Mouse (Mus musculus): ENCODE results near the gene F5.
A peak's percentile ranks its signal among the peaks of the same experiment; 100 is the strongest.

F5 gene

DNA sequence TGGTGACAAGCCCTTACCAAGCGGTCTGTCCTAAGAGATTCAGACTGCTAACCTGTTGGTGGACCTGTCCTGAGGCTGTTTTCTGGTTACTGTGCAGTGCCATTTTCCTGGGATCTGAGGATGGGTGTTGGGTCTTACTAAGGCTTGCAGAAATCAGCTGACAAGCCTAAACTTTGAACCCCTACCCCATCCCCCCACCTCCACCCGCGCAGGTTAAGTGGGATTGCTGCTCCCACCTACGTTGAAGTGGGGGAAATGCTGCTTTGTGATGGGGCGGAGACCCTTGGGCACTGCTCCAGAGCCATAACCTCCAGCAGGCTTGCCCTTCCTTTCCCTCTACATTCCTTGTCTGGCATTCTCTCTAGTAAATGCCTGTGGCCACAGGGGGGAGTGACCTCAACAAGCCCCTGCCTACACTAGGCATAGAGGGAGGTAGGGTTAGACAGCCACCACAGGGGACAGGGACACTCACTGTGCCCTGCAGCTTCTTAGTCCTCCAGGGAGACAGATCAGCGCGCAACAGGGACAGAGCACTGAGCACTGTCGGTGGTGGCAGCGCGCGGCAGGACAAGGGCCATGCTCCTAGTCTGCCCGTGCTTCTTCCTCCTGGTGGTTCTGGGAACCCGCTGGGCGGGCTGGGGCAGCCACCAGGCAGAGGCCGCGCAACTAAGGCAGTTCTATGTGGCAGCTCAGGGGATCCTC, at the start of gene F5:
Gene F5, plus strand, starts transcription at position 452 of the 702 bp plus-strand sequence.
- peak in 1 of 2 experiments; percentile 63 for DNase-seq (ENCODE audit: inconsistent age in 2 of 2, low spot score in 1 of 2)

DNA sequence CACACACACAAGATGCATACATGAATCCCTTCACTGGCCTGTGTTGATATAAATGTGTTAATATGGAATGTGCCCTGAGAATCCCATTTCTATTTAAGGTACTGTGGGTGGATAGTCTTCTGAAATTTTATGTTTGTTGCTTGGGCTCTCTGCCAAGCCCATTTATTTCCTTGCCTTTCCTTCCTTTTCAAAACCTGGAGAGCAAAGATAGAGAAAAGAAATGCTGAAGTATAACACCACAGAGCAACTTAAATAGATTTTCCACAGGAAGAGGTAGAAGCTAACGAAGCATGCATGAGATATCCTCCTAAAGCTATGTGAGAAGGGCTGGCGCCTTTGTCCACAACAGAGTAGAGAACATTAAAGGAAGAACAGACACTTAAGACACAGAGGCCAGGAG, 41.9 kb upstream of the F5 start:
- no peak for DNase-seq (ENCODE audit: inconsistent age in 2 of 2, low spot score in 1 of 2)

DNA sequence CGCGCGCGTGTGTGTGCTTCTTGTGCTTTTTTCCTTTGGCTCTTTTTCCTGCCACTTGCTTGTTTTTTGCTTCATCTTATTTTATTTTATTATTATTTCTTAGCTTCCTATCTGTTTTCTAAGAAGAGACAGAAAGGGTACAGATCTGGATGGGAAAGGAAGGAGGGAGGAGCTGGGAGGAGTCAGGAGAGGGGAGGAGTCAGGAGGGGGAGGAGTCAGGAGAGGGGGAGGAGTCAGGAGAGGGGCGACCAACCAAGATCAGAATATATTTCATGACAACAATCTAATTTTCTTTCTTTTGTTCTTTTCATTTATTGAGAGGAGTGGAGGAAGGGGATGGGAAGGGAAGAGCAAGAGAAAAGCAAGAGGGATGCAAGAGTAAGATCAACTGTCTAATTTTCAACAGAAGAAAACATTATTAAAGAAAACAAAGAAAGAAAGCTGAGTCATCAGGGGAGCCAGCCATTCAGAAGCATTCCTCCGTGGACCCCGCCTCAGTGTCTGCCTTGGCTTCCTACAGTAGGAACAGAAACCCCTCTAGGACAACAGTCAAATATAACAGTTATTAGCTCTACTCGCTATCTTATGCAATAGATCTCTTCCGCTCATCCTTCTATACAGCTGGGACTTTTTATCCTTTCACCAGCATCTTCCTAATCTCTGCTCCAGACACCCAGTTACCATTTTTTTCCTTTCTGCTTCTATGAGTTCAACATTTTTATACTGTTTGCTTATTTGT, 40.9 kb upstream of the F5 start:
- DNase-seq (ENCODE audit: inconsistent age in 2 of 2, low spot score in 1 of 2): no peak

DNA sequence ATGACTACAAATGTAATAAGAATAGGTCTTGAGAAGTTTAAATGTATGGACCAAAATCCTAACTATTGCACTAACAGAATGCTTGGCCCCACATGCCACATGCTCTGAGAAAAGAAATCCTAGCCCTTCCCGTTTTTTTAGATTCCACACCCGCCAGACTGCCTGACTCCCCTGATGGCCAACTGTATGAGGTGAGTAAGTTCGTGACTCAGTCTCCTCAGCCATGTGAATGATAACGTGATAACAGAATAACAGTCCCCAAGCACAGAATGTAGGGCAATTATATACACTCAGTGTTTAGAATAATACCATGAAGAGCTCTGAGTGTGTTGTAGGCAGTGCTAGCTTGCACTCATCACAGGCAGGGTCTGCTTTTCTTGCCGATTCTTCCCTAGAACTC, 37.4 kb upstream of the F5 start:
- DNase-seq (ENCODE audit: inconsistent age in 2 of 2, low spot score in 1 of 2): no peak

DNA sequence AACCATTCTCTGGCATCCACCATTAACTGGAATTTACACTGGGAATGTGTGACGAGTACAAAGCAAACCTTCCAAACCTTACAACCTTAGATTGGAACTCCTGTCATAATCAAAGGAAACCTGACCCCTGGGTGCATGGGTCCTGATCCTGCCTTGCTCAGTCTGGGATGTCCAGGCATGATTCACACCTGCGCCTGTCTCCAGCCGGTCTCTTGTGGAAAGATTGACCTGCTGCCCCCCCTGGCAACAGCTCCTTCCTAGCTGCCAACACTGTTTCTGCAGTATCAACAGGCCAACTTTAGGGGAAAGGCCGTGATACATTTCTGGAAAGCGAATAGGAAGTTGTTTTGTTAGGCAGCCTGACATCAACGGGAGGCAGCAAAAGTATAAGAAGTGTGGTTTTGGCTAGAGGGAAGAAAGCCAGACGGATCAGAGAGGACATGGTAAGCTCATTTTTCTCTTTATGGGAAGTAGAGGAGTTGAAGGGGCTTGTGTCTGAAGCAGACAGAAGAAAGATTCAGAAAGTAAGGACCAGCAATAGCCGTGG, 36.6 kb upstream of the F5 start, which contains the start of gene Selp:
Gene Selp, plus strand, starts transcription at position 318 of the 547 bp plus-strand sequence.
- DNase-seq (ENCODE audit: inconsistent age in 2 of 2, low spot score in 1 of 2): no peak

DNA sequence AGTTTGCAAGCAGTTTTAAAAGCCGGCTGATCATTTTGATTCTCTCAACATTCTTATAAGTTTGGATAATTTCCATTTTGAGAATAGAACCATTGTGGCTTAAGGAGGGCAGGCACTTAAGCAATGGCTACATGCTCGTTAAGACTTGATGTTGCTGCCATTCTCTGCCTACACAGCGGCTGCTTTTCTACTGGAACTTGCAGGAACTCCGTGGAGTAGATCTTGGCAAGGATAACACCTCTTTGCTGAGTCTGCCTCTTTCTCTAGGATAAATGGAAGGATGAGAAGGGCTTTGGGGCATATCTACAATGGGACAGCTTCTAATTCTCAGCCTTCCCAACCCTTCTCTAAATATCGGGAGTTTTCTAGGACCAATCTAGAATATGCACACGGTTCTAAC, 36.0 kb upstream of the F5 start:
- no peak for DNase-seq (ENCODE audit: inconsistent age in 2 of 2, low spot score in 1 of 2)

DNA sequence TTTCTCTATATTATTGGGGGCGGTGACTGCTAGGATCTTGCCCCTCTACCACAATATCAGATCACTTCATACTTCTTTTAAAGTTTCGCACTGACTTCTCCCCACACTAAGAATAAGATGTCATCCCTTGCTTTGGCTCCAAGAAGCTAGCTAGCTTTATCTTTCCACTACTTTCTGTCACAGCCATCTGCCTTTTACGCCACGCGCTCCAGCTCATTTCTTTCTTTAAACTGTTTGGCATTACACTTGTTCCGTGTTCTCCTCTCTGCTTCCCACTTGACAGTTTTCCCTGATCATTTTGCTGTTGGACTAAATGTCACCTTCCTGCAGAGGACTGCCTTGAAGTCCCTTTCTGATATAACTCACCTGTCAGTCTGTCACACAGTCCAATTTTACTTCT, 33.8 kb upstream of the F5 start:
- DNase-seq (ENCODE audit: inconsistent age in 2 of 2, low spot score in 1 of 2): no peak

DNA sequence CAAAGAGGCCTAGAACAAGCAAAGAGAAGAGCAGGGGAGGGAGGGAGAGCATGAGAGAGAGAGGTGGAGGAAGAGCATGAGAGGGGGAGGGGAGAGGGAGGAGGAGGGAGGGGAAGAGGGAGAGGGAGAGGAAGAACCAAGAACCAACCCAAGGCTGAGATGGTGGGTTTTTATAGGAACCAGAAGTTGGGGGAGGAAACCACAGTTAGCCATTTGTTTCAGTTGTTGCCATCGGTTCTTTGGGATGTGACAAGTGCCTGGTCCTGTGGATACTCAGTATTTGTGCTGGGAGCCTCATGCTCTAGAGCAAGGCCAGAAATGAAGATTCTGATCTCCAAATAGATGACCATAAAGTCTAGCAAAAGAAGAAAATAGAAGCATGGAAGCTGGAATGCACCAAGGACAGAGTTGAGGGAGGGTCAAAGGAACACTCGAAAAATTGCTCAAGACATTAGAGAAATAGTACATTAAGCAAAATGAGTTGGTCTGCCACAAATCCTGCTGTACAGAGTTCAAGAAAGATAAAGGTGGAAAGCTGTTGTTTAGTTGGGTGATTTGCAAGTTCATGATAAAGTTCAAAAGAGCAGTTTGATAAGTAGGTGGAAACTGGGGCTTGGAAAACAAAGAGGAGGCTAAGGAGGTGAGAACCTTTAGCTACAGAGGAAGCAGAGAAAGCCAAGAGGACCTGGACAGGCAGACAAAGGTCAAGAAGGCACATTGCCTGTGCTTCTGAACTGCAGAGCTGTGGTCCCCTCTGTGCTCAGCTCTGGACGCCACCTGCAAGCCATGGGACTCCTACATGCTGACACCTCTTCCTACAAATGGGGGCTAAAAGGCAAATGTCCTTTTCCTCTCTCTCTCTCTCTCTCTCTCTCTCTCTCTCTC, 31.5 kb upstream of the F5 start:
- no peak for DNase-seq (ENCODE audit: inconsistent age in 2 of 2, low spot score in 1 of 2)

DNA sequence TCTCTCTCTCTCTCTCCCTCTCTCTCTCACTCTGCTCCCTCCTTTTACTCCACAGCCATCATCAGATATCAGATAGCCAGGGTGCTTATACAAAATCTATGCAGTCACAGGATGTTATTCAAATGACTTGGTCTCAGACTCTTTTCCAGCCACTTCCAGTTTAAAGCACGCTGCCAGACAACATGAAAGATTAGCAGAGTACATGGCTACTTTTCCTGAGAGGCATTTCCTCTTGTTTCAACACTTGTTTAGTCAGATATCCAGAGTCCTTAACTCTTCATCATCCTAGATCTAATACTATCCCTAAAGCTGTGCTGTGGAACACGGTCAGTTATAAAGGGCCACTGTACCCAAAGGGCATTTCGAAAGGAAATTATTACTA, 30.9 kb upstream of the F5 start:
- DNase-seq (ENCODE audit: inconsistent age in 2 of 2, low spot score in 1 of 2): no peak

DNA sequence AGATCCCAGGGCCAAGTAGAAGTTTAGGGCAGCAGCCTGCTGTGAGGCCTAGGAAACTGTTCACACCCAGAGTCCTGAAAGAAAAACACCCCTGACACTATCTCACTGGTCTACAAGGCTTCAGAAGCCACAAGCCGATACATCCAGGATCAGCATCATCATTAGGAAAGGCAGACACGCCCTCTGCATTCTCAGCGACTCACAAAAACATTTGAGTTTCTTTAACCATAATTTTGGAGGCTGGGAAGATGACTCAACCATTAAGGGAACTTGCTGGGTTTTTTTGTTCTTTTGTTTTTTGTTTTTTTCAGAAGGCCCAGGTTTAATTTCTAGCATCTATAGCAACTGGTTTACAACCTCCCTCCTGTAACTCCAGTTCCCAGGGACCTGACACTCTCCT, 27.8 kb upstream of the F5 start:
- no peak for DNase-seq (ENCODE audit: inconsistent age in 2 of 2, low spot score in 1 of 2)

DNA sequence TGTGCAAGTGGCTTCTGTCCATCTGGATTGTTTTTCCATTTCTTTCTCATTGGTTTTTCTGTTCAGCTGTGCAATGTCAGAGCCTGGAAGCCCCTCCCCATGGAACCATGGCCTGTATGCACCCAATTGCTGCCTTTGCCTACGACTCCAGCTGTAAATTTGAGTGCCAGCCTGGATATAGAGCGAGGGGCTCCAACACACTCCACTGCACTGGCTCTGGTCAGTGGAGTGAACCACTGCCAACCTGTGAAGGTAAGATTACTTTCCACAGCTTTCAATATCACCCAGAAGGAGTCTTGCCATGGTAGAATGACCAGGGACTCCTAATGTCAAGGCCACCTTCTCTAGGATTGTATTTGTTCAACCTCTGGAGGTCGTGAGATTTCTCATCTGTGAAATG, 21.6 kb upstream of the F5 start:
- no peak for DNase-seq (ENCODE audit: inconsistent age in 2 of 2, low spot score in 1 of 2)

DNA sequence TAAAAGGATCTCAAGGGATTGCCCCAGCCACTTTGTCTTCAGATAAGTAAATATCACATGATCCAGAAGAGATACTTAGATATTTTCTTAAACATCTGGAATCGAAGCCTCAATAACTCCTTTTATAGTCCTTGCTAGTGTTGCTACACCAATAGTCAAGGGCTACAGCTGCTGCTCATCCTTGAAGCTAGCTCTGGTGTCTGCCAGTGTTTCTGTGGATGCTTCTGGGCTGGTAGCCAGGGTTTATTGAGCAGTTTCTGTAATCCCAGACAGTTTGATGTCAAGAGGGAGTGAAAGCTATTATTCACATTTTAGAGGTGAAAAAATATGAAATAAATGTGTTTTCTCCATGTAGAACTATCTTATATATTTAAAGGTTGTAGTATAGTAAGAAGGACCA, 19.0 kb upstream of the F5 start:
- no peak for DNase-seq (ENCODE audit: inconsistent age in 2 of 2, low spot score in 1 of 2)

DNA sequence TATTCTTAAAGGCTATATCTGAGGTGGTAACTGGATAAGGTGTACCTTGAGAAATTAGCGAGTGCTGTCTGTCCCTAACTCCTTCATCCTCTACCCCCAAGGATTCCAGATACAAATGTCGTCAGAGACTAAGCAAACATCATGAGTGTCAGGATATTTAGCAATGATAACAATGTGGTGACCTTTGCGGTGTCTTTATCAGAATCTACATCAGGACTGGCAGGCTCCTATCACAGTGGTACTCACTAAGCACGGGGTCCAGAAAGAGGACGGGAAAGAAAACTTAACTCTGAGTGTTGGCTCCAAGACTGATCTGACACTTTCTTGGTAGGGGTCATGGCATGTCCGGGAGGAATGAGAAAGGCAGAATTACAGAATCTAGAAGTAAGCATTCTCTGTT, 17.5 kb upstream of the F5 start:
- DNase-seq (ENCODE audit: inconsistent age in 2 of 2, low spot score in 1 of 2): no peak

DNA sequence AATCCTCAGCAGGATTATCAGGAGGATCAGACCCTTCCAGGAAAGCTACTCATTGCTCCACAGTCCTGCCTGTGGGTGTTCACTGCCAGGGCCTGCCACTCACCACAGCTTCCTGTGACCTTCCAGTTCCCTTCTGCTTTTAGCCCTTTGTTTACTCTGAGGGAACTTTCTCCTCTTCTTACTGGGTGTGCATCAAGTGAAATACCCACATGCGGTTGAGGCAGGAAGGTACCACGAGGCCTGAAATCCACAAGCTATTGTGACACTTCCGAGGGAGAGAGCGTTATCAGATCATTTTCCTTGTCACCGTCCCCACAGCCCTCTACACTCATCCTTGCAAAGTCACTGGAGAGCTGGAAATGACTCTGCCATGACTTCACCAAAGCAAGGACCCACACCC, 16.3 kb upstream of the F5 start:
- DNase-seq (ENCODE audit: inconsistent age in 2 of 2, low spot score in 1 of 2): peak in 1 of 2 experiments; percentile 35

DNA sequence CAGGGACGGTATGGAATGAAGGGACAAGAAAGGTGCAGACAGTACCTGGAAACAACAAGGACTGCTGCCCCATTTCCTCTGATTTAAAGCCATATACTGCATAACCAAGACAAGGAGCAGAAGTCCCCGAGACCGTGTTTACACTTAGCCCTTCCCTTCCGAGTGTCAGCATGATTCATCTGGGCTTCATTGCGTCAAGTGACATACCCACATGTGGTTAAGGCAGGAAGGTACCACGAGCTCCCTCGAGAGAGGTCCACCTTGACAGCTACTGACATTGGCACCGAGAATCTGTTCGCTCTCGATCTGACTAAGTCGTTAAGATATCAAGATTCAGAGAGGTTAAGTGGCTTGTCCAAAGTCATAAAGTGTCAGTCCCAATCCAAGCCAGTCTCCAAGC, 15.7 kb upstream of the F5 start:
- DNase-seq (ENCODE audit: inconsistent age in 2 of 2, low spot score in 1 of 2): no peak

DNA sequence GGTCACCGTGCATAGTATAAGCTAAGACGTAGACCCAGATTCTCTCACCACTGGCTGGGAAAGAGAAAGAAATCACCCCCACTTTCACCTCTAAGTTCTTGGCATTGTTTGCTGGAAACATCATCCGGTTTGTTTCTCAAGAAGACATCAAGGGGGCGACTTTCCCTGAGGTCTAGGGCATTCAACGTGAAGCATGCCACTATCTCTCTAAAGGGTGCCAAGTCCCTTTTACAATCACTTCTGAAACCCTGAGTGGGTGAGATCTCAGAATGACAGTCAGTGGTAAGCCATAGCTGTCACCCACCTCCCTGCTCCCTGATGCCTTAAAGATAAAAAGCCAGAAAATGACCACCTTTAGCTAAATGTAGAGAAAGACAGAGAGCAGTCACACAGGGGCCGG, 15.0 kb upstream of the F5 start:
- no peak for DNase-seq (ENCODE audit: inconsistent age in 2 of 2, low spot score in 1 of 2)

DNA sequence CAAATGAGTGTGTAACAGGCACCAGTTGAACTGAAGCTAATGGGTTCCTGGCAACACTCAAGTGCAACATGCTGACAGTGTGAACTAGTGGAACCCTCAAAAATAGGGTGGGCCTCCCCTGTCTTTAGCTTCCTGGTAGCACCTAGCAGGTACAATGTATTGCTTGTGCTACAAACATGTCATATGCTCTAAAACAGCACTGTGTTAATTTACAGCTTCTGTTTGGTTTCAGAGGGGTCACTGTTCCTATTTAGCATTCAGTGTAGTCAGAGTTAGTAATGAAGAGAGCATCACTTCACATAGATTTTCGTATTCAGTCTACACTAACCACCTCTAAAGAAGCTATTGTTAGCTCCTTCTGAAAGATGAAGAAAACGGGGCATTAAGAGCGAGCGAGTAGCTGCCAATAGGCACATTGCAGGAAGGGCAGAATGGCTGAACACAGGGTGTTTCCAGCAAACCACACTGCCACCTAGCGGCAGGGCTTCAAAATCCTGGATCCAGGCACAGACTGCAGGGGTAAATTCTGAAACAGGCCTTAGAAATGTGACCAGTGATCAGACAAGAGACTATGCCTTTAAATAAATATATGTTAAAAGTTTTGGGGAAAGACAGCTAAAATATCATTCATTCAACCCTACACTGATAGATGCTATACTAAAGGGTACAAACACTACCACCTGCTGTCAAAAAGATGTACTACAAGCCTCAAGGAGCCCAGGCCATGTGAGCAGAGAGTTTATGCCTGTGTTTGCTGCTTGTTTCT, 13.1 kb upstream of the F5 start:
- DNase-seq (ENCODE audit: inconsistent age in 2 of 2, low spot score in 1 of 2): peak; percentile 75 to 94

DNA sequence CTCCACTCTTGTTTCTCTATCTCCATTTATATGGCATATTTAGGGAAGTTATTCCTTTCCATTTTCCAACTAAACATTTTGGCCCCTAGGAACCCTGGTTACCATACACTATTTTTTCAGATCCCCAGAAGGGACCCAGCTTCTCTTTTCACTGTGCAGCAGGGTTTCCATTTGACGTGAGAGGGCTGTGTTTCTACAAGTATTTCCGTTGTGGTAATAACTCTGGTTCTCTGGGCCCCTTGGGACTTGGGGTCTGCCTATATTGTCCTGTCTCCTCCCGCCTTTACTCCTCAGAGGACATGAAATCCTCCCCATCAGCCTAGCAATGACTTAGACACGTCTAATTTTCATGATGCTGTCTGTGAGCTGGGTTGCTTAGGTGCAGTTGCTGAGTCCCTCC, 12.2 kb upstream of the F5 start:
- DNase-seq (ENCODE audit: inconsistent age in 2 of 2, low spot score in 1 of 2): no peak

DNA sequence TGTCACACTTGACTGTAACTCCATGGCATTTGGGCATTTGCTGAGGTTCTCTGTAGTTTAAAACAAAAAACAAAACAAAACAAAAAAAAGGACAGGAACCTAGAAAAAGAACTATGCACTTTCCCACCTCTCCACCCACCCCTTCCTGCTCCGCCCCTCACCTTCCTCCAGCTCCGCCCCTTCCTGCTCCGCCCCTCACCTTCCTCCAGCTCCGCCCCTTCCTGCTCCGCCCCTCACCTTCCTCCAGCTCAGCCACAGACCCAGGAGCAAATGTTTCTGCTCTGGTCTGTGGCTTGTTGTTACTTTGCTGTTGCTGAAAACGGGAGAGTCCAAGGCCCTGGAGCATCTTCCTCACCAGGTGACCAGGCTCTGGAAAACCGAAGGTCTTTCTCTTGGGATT, 2.6 kb upstream of the F5 start:
- DNase-seq (ENCODE audit: inconsistent age in 2 of 2, low spot score in 1 of 2): no peak

DNA sequence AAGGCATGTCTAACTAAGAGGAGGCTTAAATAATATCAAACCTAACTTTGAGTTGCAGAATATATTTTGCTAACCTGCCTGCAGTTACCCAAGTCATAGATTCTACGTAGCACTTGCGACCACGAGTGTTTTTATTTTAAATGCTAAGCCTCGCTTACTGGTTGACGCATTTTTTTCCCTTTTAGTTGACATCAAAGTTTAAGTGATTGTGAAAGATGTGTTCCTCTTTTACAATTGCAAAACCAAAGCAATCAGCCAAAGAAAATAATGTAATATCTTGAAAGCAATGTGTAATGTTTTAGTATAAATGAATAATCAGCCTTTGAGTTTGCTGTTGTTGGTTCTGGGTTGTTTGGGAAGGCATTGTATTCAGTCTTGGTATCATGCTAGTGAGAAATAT, 1.2 kb downstream of the F5 start:
- no peak for DNase-seq (ENCODE audit: inconsistent age in 2 of 2, low spot score in 1 of 2)

DNA sequence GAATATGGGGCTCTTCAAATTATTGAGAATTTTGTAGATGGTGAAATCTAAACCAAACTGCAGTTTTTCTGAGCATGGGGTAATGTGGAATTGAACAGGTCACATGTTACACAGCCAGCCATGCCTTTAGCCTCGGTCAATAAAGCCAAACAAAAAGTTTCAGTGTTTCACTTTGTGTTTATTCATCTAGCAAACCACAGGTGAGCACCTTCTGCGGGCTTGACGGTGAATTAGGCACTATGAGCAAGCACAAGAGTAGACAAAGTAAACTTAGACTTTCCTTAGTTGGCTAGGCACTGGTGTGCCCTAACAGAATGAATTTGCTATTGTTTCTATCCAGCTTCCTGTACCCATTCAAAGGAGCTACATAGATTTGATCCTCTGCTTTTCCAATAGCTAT, 3.3 kb downstream of the F5 start:
- DNase-seq (ENCODE audit: inconsistent age in 2 of 2, low spot score in 1 of 2): no peak
